Mouse (Mus musculus) erythroblast, embryonic 14.5 days (primary cell): ENCODE data around the gene Coa4. TPM values are rescaled to one million over a fixed set of nuclear protein-coding genes. Genes with fewer than 3 reads are reported as not detected.

Source experiments
- H3K27me3 ChIP-seq: 2 replicates; pipeline ENCODE4 v1.6.1; 2012; ENCODE audit warnings: inconsistent platforms; ENCODE audit not compliant: control insufficient read depth
- H3K36me3 ChIP-seq: 2 replicates; pipeline ENCODE4 v1.6.1; 2012; ENCODE audit warnings: mild to moderate bottlenecking, inconsistent platforms; ENCODE audit not compliant: control insufficient read depth
- H3K4me1 ChIP-seq: 2 replicates; pipeline ENCODE4 v1.6.1; 2012; ENCODE audit warnings: inconsistent platforms; ENCODE audit not compliant: control insufficient read depth
- H3K4me3 ChIP-seq: replicated peaks from 2 replicates; pipeline ENCODE3; 2012; ENCODE audit warnings: moderate library complexity, mild to moderate bottlenecking, inconsistent platforms
- H3K9me3 ChIP-seq: 2 replicates; pipeline ENCODE4 v1.6.1; 2012; ENCODE audit warnings: low read length, inconsistent platforms, mixed read lengths; ENCODE audit not compliant: control insufficient read depth
- GATA1 ChIP-seq: IDR thresholded peaks from 2 replicates; pipeline ENCODE4 v1.6.1; 2012; ENCODE audit warnings: low read length, inconsistent platforms, mixed read lengths
- TAL1 ChIP-seq: IDR thresholded peaks from 3 replicates; pipeline ENCODE4 v1.6.1; 2012; ENCODE audit warnings: low read length, inconsistent platforms, mixed read lengths
- polyA plus RNA-seq: library from polyadenylated mRNA; stranded (reverse); fragments of >175 nt; gene quantifications from 2 replicates; pipeline ENCODE4 v1.2.3, GENCODE M21; 2012

Gene Coa4
- polyA plus RNA-seq, 1 experiment, result 0.96 TPM

DNA sequence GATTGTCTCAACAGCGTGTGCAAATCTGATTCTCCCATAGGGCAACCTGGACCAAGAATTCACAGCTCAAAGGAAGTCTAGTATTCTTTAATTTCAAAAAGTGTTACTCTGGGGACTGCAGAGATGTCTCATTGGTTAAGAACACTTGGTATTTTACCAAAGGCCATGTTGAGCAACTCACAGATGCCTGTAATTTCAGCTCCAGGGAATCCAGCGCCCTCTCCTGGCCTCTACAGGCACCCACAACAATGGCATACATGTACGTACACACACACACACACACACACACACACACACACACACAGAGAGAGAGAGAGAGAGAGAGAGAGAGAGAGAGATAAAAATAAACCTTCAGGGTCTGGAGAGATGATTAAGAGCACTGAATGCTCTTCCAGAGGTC is 14.6 kb upstream of the Coa4 start:
- H3K4me1 ChIP-seq, result peaks cover 7% of the 10 kb centered on the region
- no peak overlapping the region for H3K4me3 ChIP-seq
- H3K27me3 ChIP-seq, result no peaks in the 10 kb centered on the region
- peaks cover 3% of the 10 kb centered on the region for H3K9me3 ChIP-seq
- H3K36me3 ChIP-seq, result no peaks in the 10 kb centered on the region
- TF ChIP-seq TAL1 (no peak), GATA1 (no peak)

GRCm38 (mm10) chr7:100524669-100525068 is 12.2 kb upstream of the Coa4 start:
- Histone ChIP-seq H3K4me3 (no peak overlapping the region), H3K9me3 (peaks cover 3% of the 10 kb centered on the region), H3K27me3 (no peaks in the 10 kb centered on the region), H3K4me1 (peaks cover 10% of the 10 kb centered on the region), H3K36me3 (no peaks in the 10 kb centered on the region)
- TF ChIP-seq GATA1 (no peak), TAL1 (no peak)

- Histone ChIP-seq H3K9me3 (peaks cover 3% of the 10 kb centered on the region; the same call in 1 of the 2 replicates), H3K36me3 (no peaks in the 10 kb centered on the region), H3K4me3 (no peak overlapping the region), H3K4me1 (peaks cover 3% of the 10 kb centered on the region), H3K27me3 (no peaks in the 10 kb centered on the region)
- TF ChIP-seq TAL1 (no peak), GATA1 (no peak)
Observed at GRCm38 (mm10) chr7:100530766-100531165, 6.1 kb upstream of the Coa4 start.

- H3K27me3 ChIP-seq, result no peaks in the 10 kb centered on the region
- H3K36me3 ChIP-seq, result no peaks in the 10 kb centered on the region; the same call in 1 of the 2 replicates
- TF ChIP-seq TAL1, result no peak
- no peak for TF ChIP-seq GATA1
- H3K4me1 ChIP-seq, result peaks cover 18% of the 10 kb centered on the region
- H3K4me3 ChIP-seq, result no peak overlapping the region
- peaks cover 3% of the 10 kb centered on the region; the same call in 1 of the 2 replicates for H3K9me3 ChIP-seq
Observed at GRCm38 (mm10) chr7:100533503-100533902, 3.4 kb upstream of the Coa4 start.

GRCm38 (mm10) chr7:100534216-100534615 is 2.7 kb upstream of the Coa4 start:
- Histone ChIP-seq H3K27me3 (no peaks in the 10 kb centered on the region), H3K4me3 (no peak overlapping the region), H3K9me3 (peaks cover 3% of the 10 kb centered on the region; the same call in 1 of the 2 replicates), H3K36me3 (peaks cover 6% of the 10 kb centered on the region), H3K4me1 (peaks cover 20% of the 10 kb centered on the region)
- TF ChIP-seq GATA1, result no peak
- TF ChIP-seq TAL1, result no peak

GRCm38 (mm10) chr7:100535831-100536230 is 1.0 kb upstream of the Coa4 start:
- no peak overlapping the region for H3K4me3 ChIP-seq
- peaks cover 20% of the 10 kb centered on the region for H3K4me1 ChIP-seq
- no peak for TF ChIP-seq GATA1
- no peak for TF ChIP-seq TAL1
- peaks cover 20% of the 10 kb centered on the region for H3K36me3 ChIP-seq
- no peaks in the 10 kb centered on the region for H3K27me3 ChIP-seq
- no peaks in the 10 kb centered on the region for H3K9me3 ChIP-seq

DNA sequence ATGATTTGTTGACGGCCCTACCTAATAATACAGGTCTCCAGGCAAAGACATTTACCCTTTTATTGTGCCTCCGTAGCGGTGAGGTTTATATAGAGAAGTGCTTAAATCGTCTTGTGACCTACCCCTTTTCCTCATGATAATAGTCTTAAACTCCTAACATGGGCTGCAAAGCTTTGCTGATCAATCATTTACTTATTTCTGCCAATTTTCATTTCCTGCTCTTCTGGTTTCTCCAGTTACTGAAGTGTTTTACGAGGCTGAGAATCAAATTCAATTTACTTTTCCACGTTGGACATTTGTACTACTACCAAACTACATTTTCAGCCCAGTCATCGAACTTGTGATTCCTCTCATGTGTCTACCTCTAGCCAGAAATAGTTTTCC is 640 bp downstream of the Coa4 start:
- peaks cover 20% of the 10 kb centered on the region for H3K36me3 ChIP-seq
- TF ChIP-seq GATA1 (no peak), TAL1 (no peak)
- peaks cover 20% of the 10 kb centered on the region for H3K4me1 ChIP-seq
- no peaks in the 10 kb centered on the region; the same call in 1 of the 2 replicates for H3K27me3 ChIP-seq
- peak overlapping the region; percentile 78 for H3K4me3 ChIP-seq
- H3K9me3 ChIP-seq, result no peaks in the 10 kb centered on the region

DNA sequence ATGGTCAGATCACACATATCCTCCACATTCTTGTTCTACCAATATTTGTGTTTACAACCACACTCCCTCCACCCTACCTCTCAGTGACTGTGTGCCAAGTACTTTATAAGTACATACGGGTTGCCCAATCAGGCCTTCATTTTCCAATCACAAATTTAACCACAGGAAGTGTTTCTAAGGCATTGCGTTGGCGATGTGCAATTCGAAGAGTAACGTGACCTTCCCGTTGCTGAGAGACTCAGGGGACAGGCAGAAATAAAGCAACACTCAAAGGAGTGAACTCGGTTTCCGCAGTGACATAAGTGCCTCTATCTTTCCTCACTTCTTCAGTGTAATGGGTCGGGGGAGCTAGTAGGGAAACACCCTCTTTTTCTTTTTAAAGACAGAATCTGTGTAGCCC is 2.6 kb downstream of the Coa4 start:
- H3K4me1 ChIP-seq, result peaks cover 20% of the 10 kb centered on the region
- no peaks in the 10 kb centered on the region for H3K9me3 ChIP-seq
- peaks cover 4% of the 10 kb centered on the region for H3K27me3 ChIP-seq
- TF ChIP-seq TAL1, result no peak
- TF ChIP-seq GATA1, result no peak
- peaks cover 20% of the 10 kb centered on the region for H3K36me3 ChIP-seq
- H3K4me3 ChIP-seq, result no peak overlapping the region

DNA sequence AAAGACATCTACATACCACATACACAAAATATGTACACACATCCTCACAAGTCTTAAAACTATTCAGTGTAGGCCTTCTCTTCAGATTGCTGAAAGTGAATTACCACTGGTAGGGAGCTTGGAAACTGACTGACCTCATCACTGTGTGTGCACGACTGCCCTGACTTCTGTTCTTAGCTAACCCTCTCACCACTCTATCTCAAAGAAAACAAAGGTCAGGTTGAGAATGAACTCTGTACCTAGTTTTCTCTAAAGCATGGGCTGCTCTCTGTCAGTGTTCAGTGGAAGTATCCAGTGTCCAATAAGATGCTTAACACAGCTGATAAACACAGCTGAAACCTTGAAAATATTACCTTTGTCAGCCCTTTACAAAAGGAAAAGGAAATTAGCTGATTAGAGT is 7.6 kb downstream of the Coa4 start:
- H3K36me3 ChIP-seq, result peaks cover 33% of the 10 kb centered on the region
- H3K9me3 ChIP-seq, result no peaks in the 10 kb centered on the region
- peaks cover 4% of the 10 kb centered on the region for H3K27me3 ChIP-seq
- no peak overlapping the region for H3K4me3 ChIP-seq
- TF ChIP-seq TAL1, result no peak
- no peak for TF ChIP-seq GATA1
- no peaks in the 10 kb centered on the region for H3K4me1 ChIP-seq

GRCm38 (mm10) chr7:100547631-100548030 is 10.8 kb downstream of the Coa4 start:
- Histone ChIP-seq H3K4me3 (no peak overlapping the region), H3K36me3 (peaks cover 47% of the 10 kb centered on the region), H3K9me3 (no peaks in the 10 kb centered on the region), H3K4me1 (peaks cover 2% of the 10 kb centered on the region; the same call in 1 of the 2 replicates), H3K27me3 (peaks cover 4% of the 10 kb centered on the region; the same call in 1 of the 2 replicates)
- no peak for TF ChIP-seq GATA1
- TF ChIP-seq TAL1, result no peak

- Histone ChIP-seq H3K36me3 (peaks cover 58% of the 10 kb centered on the region), H3K27me3 (no peaks in the 10 kb centered on the region), H3K4me3 (no peak overlapping the region), H3K9me3 (no peaks in the 10 kb centered on the region), H3K4me1 (peaks cover 12% of the 10 kb centered on the region)
- TF ChIP-seq TAL1 (no peak), GATA1 (no peak)
Observed at GRCm38 (mm10) chr7:100549796-100550195, 12.9 kb downstream of the Coa4 start.
